Mouse (Mus musculus) stomach, embryonic 16.5 days (tissue): ENCODE measurements around the gene Klk11. TPM values are rescaled to one million over a fixed set of nuclear protein-coding genes. Genes with fewer than 3 reads are reported as not detected.

Experiments used
- ATAC-seq: fragments of 200-750 bp; cut with Nextera tagmentation; 2 replicates; pipeline ENCODE4 v1.8.0; 2017; ENCODE audit warnings: moderate number of reproducible peaks, moderate TSS enrichment; ENCODE audit not compliant: insufficient read depth, low FRiP score
- H3K27ac ChIP-seq: fragments of 300-500 bp; sonication (generic); 2 replicates; pipeline ENCODE4 v1.5.1; 2014; ENCODE audit warnings: low read length
- H3K27me3 ChIP-seq: fragments of 300-500 bp; sonication (generic); 2 replicates; pipeline ENCODE4 v1.6.1; 2014; ENCODE audit warnings: low read length, control low read depth, mixed read lengths; ENCODE audit not compliant: control insufficient read depth, insufficient read depth
- H3K36me3 ChIP-seq: fragments of 300-500 bp; sonication (generic); 2 replicates; pipeline ENCODE4 v1.6.1; 2014; ENCODE audit warnings: low read length; ENCODE audit not compliant: control insufficient read depth, insufficient read depth
- H3K4me1 ChIP-seq: fragments of 300-500 bp; sonication (generic); 2 replicates; pipeline ENCODE4 v1.6.1; 2014; ENCODE audit warnings: low read length, control low read depth, mixed read lengths; ENCODE audit not compliant: control insufficient read depth, insufficient read depth
- H3K4me2 ChIP-seq: fragments of 300-500 bp; sonication (generic); 2 replicates; pipeline ENCODE4 v1.6.1; 2014; ENCODE audit warnings: low read depth, low read length, mixed read lengths
- H3K4me3 ChIP-seq: fragments of 300-500 bp; sonication (generic); replicated peaks from 2 replicates; pipeline ENCODE4 v1.5.1; 2014; ENCODE audit warnings: mild to moderate bottlenecking, low read length
- H3K9ac ChIP-seq: fragments of 300-500 bp; sonication (generic); 2 replicates; pipeline ENCODE4 v1.6.1; 2014; ENCODE audit warnings: low read length
- H3K9me3 ChIP-seq: fragments of 300-500 bp; sonication (generic); replicated peaks from 2 replicates; pipeline ENCODE4 v1.6.1; 2016; ENCODE audit warnings: low read length, control low read depth; ENCODE audit not compliant: control insufficient read depth
- whole genome bisulfite sequencing: fragments of 180-500 bp; shearing (Covaris S2); extraction: QIAGEN DNeasy Blood & Tissue Kit; methylation state at CpG from one replicate; pipeline ENCODE4 v1.1.7; 2014; 5-methylcytosine and 5-hydroxymethylcytosine counted together
- polyA plus RNA-seq: library from polyadenylated mRNA; unstranded; fragments of >200 nt; fragmentation: Nextera tagmentation; extraction: Ambion mirVana; gene quantifications from 2 replicates; pipeline ENCODE4 v1.2.1, GENCODE M21; 2015

Gene Klk11
- 25.3 and 37.4 TPM in 2 replicates for polyA plus RNA-seq

GRCm38 (mm10) chr7:43774364-43774763 lies at the start of gene Klk11:
TSS of gene Klk11 (plus strand) at chr7:43774604.
- Histone ChIP-seq H3K9me3 (no peaks in the 10 kb centered on the region), H3K36me3 (no peaks in the 10 kb centered on the region), H3K9ac (peak within 1 kb of the TSS; percentile 48), H3K27me3 (no peaks in the 10 kb centered on the region), H3K4me2 (0 out of 2 replicates have a peak within 1 kb of the TSS, but pooled peaks have one; percentile 15), H3K27ac (peak within 1 kb of the TSS; percentile 90), H3K4me1 (no peaks in the 10 kb centered on the region), H3K4me3 (0 out of 2 replicates have a peak within 1 kb of the TSS, but pooled peaks have one; percentile 3)
- peak; percentile 41; the same call in 1 of the 2 replicates for ATAC-seq
- 83% methylated on average over 5 of the region's 5 CpGs for WGBS

- WGBS: 62% methylated on average over 1 of the region's 1 CpGs
- no peaks in the 10 kb centered on the region for H3K9me3 ChIP-seq
- H3K27me3 ChIP-seq: no peaks in the 10 kb centered on the region
- H3K9ac ChIP-seq: no peak overlapping the region
- 0 out of 2 replicates have a peak, but pooled peaks cover 5% of the 10 kb centered on the region for H3K4me1 ChIP-seq
- no peak overlapping the region for H3K4me3 ChIP-seq
- no peaks in the 10 kb centered on the region for H3K36me3 ChIP-seq
- ATAC-seq: no peak
- H3K27ac ChIP-seq: no peak overlapping the region
- no peak overlapping the region for H3K4me2 ChIP-seq
These were observed 26.6 kb upstream of the Klk11 start for GRCm38 (mm10) chr7:43747788-43748187.

DNA sequence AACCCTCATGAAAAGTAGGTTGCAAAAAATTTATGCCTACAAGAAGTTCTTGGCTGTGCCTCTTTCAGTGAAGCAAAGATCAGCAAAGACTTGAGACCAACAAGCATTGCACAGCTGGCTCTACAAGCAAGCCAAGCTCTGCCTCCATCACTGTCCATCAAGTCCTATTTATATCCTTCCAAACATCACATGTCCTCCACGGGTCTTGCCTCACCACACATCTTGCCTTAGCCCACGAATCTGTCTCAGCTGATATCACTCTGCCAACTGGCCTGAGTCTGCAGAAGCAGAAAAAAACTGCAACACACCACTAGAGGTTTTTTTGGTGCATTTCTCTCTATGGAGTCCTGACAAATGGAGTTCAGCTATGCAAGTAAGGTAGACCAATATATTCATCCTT lies 21.6 kb upstream of the Klk11 start:
- H3K27me3 ChIP-seq: no peaks in the 10 kb centered on the region
- no peaks in the 10 kb centered on the region for H3K36me3 ChIP-seq
- WGBS: 47% methylated on average over 2 of the region's 2 CpGs
- ATAC-seq: no peak
- H3K27ac ChIP-seq: no peak overlapping the region
- no peak overlapping the region for H3K4me2 ChIP-seq
- H3K9ac ChIP-seq: no peak overlapping the region
- H3K4me3 ChIP-seq: no peak overlapping the region
- H3K9me3 ChIP-seq: no peaks in the 10 kb centered on the region
- H3K4me1 ChIP-seq: 0 out of 2 replicates have a peak, but pooled peaks cover 1% of the 10 kb centered on the region

GRCm38 (mm10) chr7:43766484-43766883 lies 7.9 kb upstream of the Klk11 start:
- H3K4me2 ChIP-seq: no peak overlapping the region
- 45% methylated on average over 8 of the region's 8 CpGs for WGBS
- H3K9ac ChIP-seq: no peak overlapping the region
- H3K27ac ChIP-seq: no peak overlapping the region
- H3K36me3 ChIP-seq: no peaks in the 10 kb centered on the region
- no peaks in the 10 kb centered on the region for H3K9me3 ChIP-seq
- H3K27me3 ChIP-seq: no peaks in the 10 kb centered on the region
- no peaks in the 10 kb centered on the region for H3K4me1 ChIP-seq
- H3K4me3 ChIP-seq: no peak overlapping the region
- no peak for ATAC-seq

GRCm38 (mm10) chr7:43768597-43768996 lies 5.8 kb upstream of the Klk11 start, which contains the start of gene Klk12:
TSS of gene Klk12 (plus strand) at chr7:43768897.
- H3K4me1 ChIP-seq: no peaks in the 10 kb centered on the region
- no peaks in the 10 kb centered on the region for H3K36me3 ChIP-seq
- no peak within 1 kb of the TSS for H3K4me3 ChIP-seq
- no peak within 1 kb of the TSS for H3K9ac ChIP-seq
- H3K27me3 ChIP-seq: no peaks in the 10 kb centered on the region
- no peak within 1 kb of the TSS; the same call in 1 of the 2 replicates for H3K27ac ChIP-seq
- WGBS: 67% methylated on average over 4 of the region's 4 CpGs
- no peaks in the 10 kb centered on the region for H3K9me3 ChIP-seq
- no peak for ATAC-seq
- H3K4me2 ChIP-seq: no peak within 1 kb of the TSS

GRCm38 (mm10) chr7:43769636-43770035 lies 4.8 kb upstream of the Klk11 start:
- no peaks in the 10 kb centered on the region for H3K27me3 ChIP-seq
- no peaks in the 10 kb centered on the region for H3K9me3 ChIP-seq
- no peak overlapping the region for H3K4me2 ChIP-seq
- WGBS: 88% methylated on average over 8 of the region's 8 CpGs
- H3K4me3 ChIP-seq: no peak overlapping the region
- H3K4me1 ChIP-seq: no peaks in the 10 kb centered on the region
- no peak for ATAC-seq
- H3K27ac ChIP-seq: no peak overlapping the region; the same call in 1 of the 2 replicates
- H3K9ac ChIP-seq: no peak overlapping the region
- no peaks in the 10 kb centered on the region for H3K36me3 ChIP-seq

GRCm38 (mm10) chr7:43770701-43771100 lies 3.7 kb upstream of the Klk11 start:
- WGBS: 93% methylated on average over 10 of the region's 10 CpGs
- no peak for ATAC-seq

GRCm38 (mm10) chr7:43771916-43772315 lies 2.5 kb upstream of the Klk11 start:
- Histone ChIP-seq H3K4me1 (no peaks in the 10 kb centered on the region), H3K4me3 (no peak overlapping the region), H3K36me3 (no peaks in the 10 kb centered on the region), H3K9ac (no peak overlapping the region), H3K27me3 (no peaks in the 10 kb centered on the region), H3K9me3 (no peaks in the 10 kb centered on the region), H3K27ac (no peak overlapping the region), H3K4me2 (no peak overlapping the region)
- ATAC-seq: no peak
- 90% methylated on average over 6 of the region's 6 CpGs for WGBS

More at GRCm38 (mm10) chr7:43770701-43771100, 3.7 kb upstream of the Klk11 start:
- Histone ChIP-seq H3K9me3 (no peaks in the 10 kb centered on the region), H3K27me3 (no peaks in the 10 kb centered on the region), H3K36me3 (no peaks in the 10 kb centered on the region), H3K4me3 (no peak overlapping the region), H3K9ac (no peak overlapping the region), H3K4me2 (no peak overlapping the region), H3K4me1 (no peaks in the 10 kb centered on the region), H3K27ac (no peak overlapping the region)

- no peak overlapping the region for H3K4me2 ChIP-seq
- no peaks in the 10 kb centered on the region for H3K36me3 ChIP-seq
- no peak overlapping the region for H3K4me3 ChIP-seq
- H3K4me1 ChIP-seq: no peaks in the 10 kb centered on the region
- no peak overlapping the region for H3K27ac ChIP-seq
- H3K9me3 ChIP-seq: no peaks in the 10 kb centered on the region
- no peak for ATAC-seq
- H3K9ac ChIP-seq: no peak overlapping the region
- WGBS: 78% methylated on average over 3 of the region's 3 CpGs
- H3K27me3 ChIP-seq: no peaks in the 10 kb centered on the region
These were observed 1.5 kb upstream of the Klk11 start for GRCm38 (mm10) chr7:43772901-43773300.
